ENCODE assay signal across 9 mouse cellular contexts in genomic region chr3:88214197-88214938, GRCm38 (mm10). TPM values are rescaled to one million over a fixed set of nuclear protein-coding genes. Genes with fewer than 3 reads are reported as not detected.
DNase-seq lines count a peak whose midpoint lies in the region; ATAC-seq and TF ChIP-seq lines count a peak whose summit lies in the region.
"Had no signal": no experiment of that assay in that cellular context is flagged by ENCODE, and none has a peak within 500 bp of the region (broad histone marks: within the 10 kb centered on the region; RNA-seq: fewer than 3 reads in every experiment).

No protein-coding gene starts in this region.

- ATAC-seq in heart, postnatal 0 days (ENCODE audit: insufficient read depth, low read depth) = no peak
- ATAC-seq in forebrain, postnatal 0 days = peak; percentile 86
- ATAC-seq in limb, embryonic 14.5 days (ENCODE audit: low FRiP score, low read depth) = no peak
- ATAC-seq in stomach, embryonic 15.5 days (ENCODE audit: insufficient read depth, low FRiP score, low read depth) = 0 out of 2 replicates have a peak, but pooled peaks have one; percentile 22
- ATAC-seq in kidney, embryonic 14.5 days (ENCODE audit: low FRiP score, low TSS enrichment) = no peak; the same call in 1 of the 2 replicates

- DNase-seq in heart, postnatal 0 days (ENCODE audit: low spot score) = no peak
- no peak for DNase-seq in heart, postnatal 36 days
- DNase-seq in cerebellum, adult 11 months = peak; percentile 82
- DNase-seq in forebrain, postnatal 0 days = peak; percentile 91
- DNase-seq in limb, embryonic 14.5 days (ENCODE audit: low spot score) = no peak
- no peak for DNase-seq in spleen, postnatal 36 days (ENCODE audit: low spot score in 2 of 2)

- no peak overlapping the region for H3K9ac ChIP-seq in heart, postnatal 0 days (replicated peaks; ENCODE audit: low read depth, low read length)
- H3K9ac ChIP-seq in forebrain, postnatal 0 days = peak overlapping the region; percentile 96
- H3K9ac ChIP-seq in limb, embryonic 14.5 days (ENCODE audit: low read depth, low read length, severe bottlenecking) = no peak overlapping the region
- no peak overlapping the region for H3K9ac ChIP-seq in stomach, embryonic 15.5 days
- H3K9ac ChIP-seq in kidney, embryonic 14.5 days (ENCODE audit: low read depth, low read length) = no peak overlapping the region

- peak overlapping the region; percentile 58 for H3K4me2 ChIP-seq in heart, postnatal 0 days (ENCODE audit: low read depth, low read length)
- H3K4me2 ChIP-seq in forebrain, postnatal 0 days (ENCODE audit: low read depth) = peak overlapping the region; percentile 97
- 0 out of 2 replicates have a peak overlapping the region, but pooled peaks have one; percentile 30 for H3K4me2 ChIP-seq in limb, embryonic 14.5 days (replicated peaks; ENCODE audit: low read depth, low read length, severe bottlenecking)
- peak overlapping the region; percentile 49; the same call in 1 of the 2 replicates for H3K4me2 ChIP-seq in stomach, embryonic 15.5 days
- H3K4me2 ChIP-seq in kidney, embryonic 14.5 days (replicated peaks; ENCODE audit: low read depth, low read length) = no peak overlapping the region

- TF ChIP-seq CTCF in heart, postnatal 0 days (IDR thresholded peaks at IDR 0.05; ENCODE audit: low read depth) = no peak
- peak; percentile 46 for TF ChIP-seq CTCF in forebrain, postnatal 0 days (IDR thresholded peaks at IDR 0.05; ENCODE audit: low read depth)

- no peaks in the 10 kb centered on the region for H3K9me3 ChIP-seq in heart, postnatal 0 days (replicated peaks; ENCODE audit: control insufficient read depth, low read length)
- H3K9me3 ChIP-seq in forebrain, postnatal 0 days (ENCODE audit: low read length) = no peaks in the 10 kb centered on the region
- no peaks in the 10 kb centered on the region for H3K9me3 ChIP-seq in limb, embryonic 14.5 days (ENCODE audit: control insufficient read depth, low read length)
- no peaks in the 10 kb centered on the region for H3K9me3 ChIP-seq in stomach, embryonic 15.5 days
- H3K9me3 ChIP-seq in kidney, embryonic 14.5 days (ENCODE audit: control insufficient read depth, low read length) = no peaks in the 10 kb centered on the region

- peaks cover 12% of the 10 kb centered on the region for H3K4me1 ChIP-seq in heart, postnatal 0 days (ENCODE audit: control insufficient read depth, insufficient read depth)
- H3K4me1 ChIP-seq in forebrain, postnatal 0 days (ENCODE audit: insufficient read depth) = peaks cover 35% of the 10 kb centered on the region
- H3K4me1 ChIP-seq in limb, embryonic 14.5 days (ENCODE audit: control insufficient read depth, insufficient read depth, low read length) = peaks cover 2% of the 10 kb centered on the region; the same call in 1 of the 2 replicates
- peaks cover 17% of the 10 kb centered on the region for H3K4me1 ChIP-seq in stomach, embryonic 15.5 days
- no peaks in the 10 kb centered on the region for H3K4me1 ChIP-seq in kidney, embryonic 14.5 days (ENCODE audit: control insufficient read depth, insufficient read depth, low read length)

- H3K36me3 ChIP-seq in heart, postnatal 0 days (replicated peaks; ENCODE audit: control insufficient read depth, insufficient read depth, low read length) = no peaks in the 10 kb centered on the region
- peaks cover 31% of the 10 kb centered on the region for H3K36me3 ChIP-seq in forebrain, postnatal 0 days (ENCODE audit: insufficient read depth)
- H3K36me3 ChIP-seq in limb, embryonic 14.5 days (ENCODE audit: control insufficient read depth, insufficient read depth, low read length) = no peaks in the 10 kb centered on the region
- no peaks in the 10 kb centered on the region for H3K36me3 ChIP-seq in stomach, embryonic 15.5 days
- H3K36me3 ChIP-seq in kidney, embryonic 14.5 days (ENCODE audit: control insufficient read depth, insufficient read depth, low read length) = no peaks in the 10 kb centered on the region

- 3% methylated on average over 42 of the region's 42 CpGs for WGBS in heart, postnatal 0 days
- WGBS in forebrain, postnatal 0 days = 6% methylated on average over 42 of the region's 42 CpGs
- 4% methylated on average over 42 of the region's 42 CpGs for WGBS in limb, embryonic 14.5 days
- WGBS in stomach, embryonic 15.5 days = 2% methylated on average over 42 of the region's 42 CpGs
- under 1% methylated on average over 39 of the region's 42 CpGs for WGBS in kidney, embryonic 14.5 days

- H3K4me3 ChIP-seq in heart, postnatal 0 days (ENCODE audit: low read depth, low read length) = peak overlapping the region; percentile 43
- peak overlapping the region; percentile 78 for H3K4me3 ChIP-seq in forebrain, postnatal 0 days (ENCODE audit: low read depth, low read length)
- peak overlapping the region; percentile 23; the same call in 1 of the 2 replicates for H3K4me3 ChIP-seq in limb, embryonic 14.5 days (replicated peaks; ENCODE audit: low read length)
- H3K4me3 ChIP-seq in stomach, embryonic 15.5 days (replicated peaks) = peak overlapping the region; percentile 24; the same call in 1 of the 2 replicates
- no peak overlapping the region; the same call in 1 of the 2 replicates for H3K4me3 ChIP-seq in kidney, embryonic 14.5 days (ENCODE audit: low read length)

- intact Hi-C loops in heart, postnatal 36 days (cut with DNase I) = no loop called here

- TF ChIP-seq EP300 in heart, postnatal 0 days (IDR thresholded peaks at IDR 0.05; ENCODE audit: low read depth) = no peak

- no peak for TF ChIP-seq POLR2A in limb, embryonic 14.5 days (IDR thresholded peaks at IDR 0.05; ENCODE audit: borderline replicate concordance, extremely low read depth, insufficient read depth, insufficient read length)

- peaks cover 96% of the 10 kb centered on the region for H3K27me3 ChIP-seq in heart, postnatal 0 days (ENCODE audit: control insufficient read depth, insufficient read depth, low read length)
- no peaks in the 10 kb centered on the region for H3K27me3 ChIP-seq in forebrain, postnatal 0 days (ENCODE audit: insufficient read depth, low read length)
- peaks cover 92% of the 10 kb centered on the region for H3K27me3 ChIP-seq in limb, embryonic 14.5 days (ENCODE audit: control insufficient read depth, insufficient read depth, low read length)
- H3K27me3 ChIP-seq in stomach, embryonic 15.5 days (replicated peaks) = peaks cover 92% of the 10 kb centered on the region
- H3K27me3 ChIP-seq in kidney, embryonic 14.5 days (ENCODE audit: control insufficient read depth, insufficient read depth, low read length) = peaks cover 97% of the 10 kb centered on the region

- no peak overlapping the region for H3K27ac ChIP-seq in heart, postnatal 0 days (ENCODE audit: low read depth)
- H3K27ac ChIP-seq in forebrain, postnatal 0 days (ENCODE audit: low read depth, low read length) = peak overlapping the region; percentile 95
- no peak overlapping the region for H3K27ac ChIP-seq in limb, embryonic 14.5 days (replicated peaks; ENCODE audit: low read depth, low read length)
- no peak overlapping the region for H3K27ac ChIP-seq in stomach, embryonic 15.5 days
- no peak overlapping the region for H3K27ac ChIP-seq in kidney, embryonic 14.5 days (ENCODE audit: low read depth, low read length)

RNA-seq across cellular contexts. Expression of gene Rhbg, which starts 40.1 kb away (rescaled TPM):
- 0.19 TPM in 1 of 2 replicates, not detected in the other for total RNA-seq in heart, postnatal 0 days (2014; rRNA removed; ENCODE audit: low replicate concordance)
- polyA plus RNA-seq in heart, postnatal 0 days (2015; fragmentation: Nextera tagmentation; extraction: Ambion mirVana) = not detected in 2 replicates
- total RNA-seq in heart, postnatal 36 days (2021) = not detected
- 0.19 TPM in 1 of 2 replicates, not detected in the other for total RNA-seq in forebrain, postnatal 0 days (2014; rRNA removed)
- polyA plus RNA-seq in forebrain, postnatal 0 days (2015; fragmentation: Nextera tagmentation; extraction: Ambion mirVana) = 0.21 and 0.25 TPM in 2 replicates
- 10.5 and 11.0 TPM in 2 replicates for polyA plus RNA-seq in limb, embryonic 14.5 days (2012; rRNA removed)
- polyA plus RNA-seq in limb, embryonic 14.5 days (2014; fragmentation: Nextera tagmentation; extraction: Ambion mirVana) = 17.0 and 17.2 TPM in 2 replicates
- 4.2 and 8.2 TPM in 2 replicates for polyA plus RNA-seq in stomach, embryonic 15.5 days (2015; fragmentation: Nextera tagmentation; extraction: Ambion mirVana)
- 2.2 and 3.7 TPM in 2 replicates for polyA plus RNA-seq in kidney, embryonic 14.5 days (2014; fragmentation: Nextera tagmentation; extraction: Ambion mirVana)
- total RNA-seq: layer of hippocampus, postnatal 25 days had no signal

Comparison
In these comparisons a context has a peak if more than half of its experiments do, and no peak if none do; other contexts are left out.
1. ATAC-seq: peak in forebrain, postnatal 0 days (single experiment) and stomach, embryonic 15.5 days (single experiment); none in heart, postnatal 0 days (single experiment), limb, embryonic 14.5 days (single experiment) and kidney, embryonic 14.5 days (single experiment).
2. DNase-seq: peak in cerebellum, adult 11 months (single experiment) and forebrain, postnatal 0 days (single experiment); none in heart, postnatal 0 days (single experiment), heart, postnatal 36 days (0 of 2), limb, embryonic 14.5 days (single experiment) and spleen, postnatal 36 days (0 of 2).